Mouse (Mus musculus) monocyte, adult 5-6 weeks (primary cell): ENCODE data around the gene Atg4a-ps. TPM values are rescaled to one million over a fixed set of nuclear protein-coding genes. Genes with fewer than 3 reads are reported as not detected.

Source experiments
- total RNA-seq: library from RNA; stranded (forward); fragments of 200-1000, 200-491, 200-594 nt; gene quantifications from 3 replicates; pipeline ENCODE4 v1.2.3, GENCODE M21; 2017

The Atg4a-ps gene
- total RNA-seq, 1 experiment from 2014 or later: 0.95 TPM

Other genes starting within 250 kb of the Atg4a-ps start
- not detected in 3 replicates for gene Syt6, start 70.8 kb downstream of the Atg4a-ps start, total RNA-seq
- 0.10 to 0.78 TPM (median 0.32 TPM) in 3 replicates for gene Olfml3, start 91.9 kb upstream of the Atg4a-ps start, total RNA-seq
- not detected in 3 replicates for gene Gm10964, start 93.3 kb upstream of the Atg4a-ps start, total RNA-seq
- gene Hipk1, start 145.5 kb upstream of the Atg4a-ps start, total RNA-seq: 97.7 to 153 TPM (median 113 TPM) in 3 replicates
- 13.7 to 24.6 TPM (median 14.9 TPM) in 3 replicates for gene Dclre1b, start 163.4 kb upstream of the Atg4a-ps start, total RNA-seq
- gene Ap4b1, start 163.5 kb upstream of the Atg4a-ps start, total RNA-seq: 23.5 to 31.7 TPM (median 26.6 TPM) in 3 replicates
- gene Gm43064, start 163.5 kb upstream of the Atg4a-ps start, total RNA-seq: 0.49 TPM in 1 of 3 replicates, not detected in the others
- 0.39 to 2.8 TPM in 2 of 3 replicates, not detected in the other for gene Bcl2l15, start 186.5 kb upstream of the Atg4a-ps start, total RNA-seq
- gene Ptpn22, start 213.7 kb upstream of the Atg4a-ps start, total RNA-seq: 145 to 249 TPM (median 169 TPM) in 3 replicates